Mouse (Mus musculus) lung, adult 18-20 months (tissue): Measurements from ENCODE around the gene Fbxl18.
A peak's percentile ranks its signal among the peaks of the same experiment; 100 is the strongest.
"Not testable (repeated sequence)": the region's sequence is repeated elsewhere in the genome, so short reads cannot be mapped to it uniquely, and the experiment has no call there.

ENCODE experiments used
- DNase-seq, 2 experiments: peaks; one replicate each; pipeline ENCODE4 v3.0.0; 2022; ENCODE audit warnings: mixed read lengths in 2 of 2

Fbxl18 gene

DNA sequence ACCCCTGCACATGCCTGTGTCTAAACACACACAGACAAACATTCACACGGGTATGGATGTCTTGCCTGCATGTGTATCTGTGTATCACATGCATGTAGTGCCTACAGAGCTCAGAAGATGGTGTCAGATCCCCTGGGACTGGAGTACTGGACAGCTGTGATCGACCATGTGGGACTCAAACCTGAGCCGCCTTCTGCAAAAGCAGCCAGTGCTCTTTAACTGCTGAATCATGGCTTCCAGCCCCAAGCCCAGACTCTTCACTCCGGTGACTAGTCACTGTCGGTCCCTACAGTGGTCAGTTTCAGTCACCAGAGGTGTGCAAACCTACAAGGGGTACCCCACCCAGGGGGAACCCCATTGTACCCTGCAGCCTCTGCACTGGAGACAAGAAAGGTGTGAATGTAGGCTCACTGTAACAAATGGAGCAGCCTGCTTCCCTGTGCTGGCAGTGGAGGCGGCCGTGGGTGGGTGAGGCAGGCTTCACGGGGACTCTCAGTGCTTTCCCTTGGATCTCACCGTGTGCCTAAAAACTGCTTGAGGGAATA is 3.9 kb upstream of the Fbxl18 start:
- no peak for DNase-seq

- DNase-seq: no peak
Observed at GRCm38 (mm10) chr5:142898316-142898715, 3.1 kb upstream of the Fbxl18 start.

- DNase-seq: peak in 1 of 2 experiments; percentile 35
Observed at GRCm38 (mm10) chr5:142897568-142898248, 2.5 kb upstream of the Fbxl18 start.

DNA sequence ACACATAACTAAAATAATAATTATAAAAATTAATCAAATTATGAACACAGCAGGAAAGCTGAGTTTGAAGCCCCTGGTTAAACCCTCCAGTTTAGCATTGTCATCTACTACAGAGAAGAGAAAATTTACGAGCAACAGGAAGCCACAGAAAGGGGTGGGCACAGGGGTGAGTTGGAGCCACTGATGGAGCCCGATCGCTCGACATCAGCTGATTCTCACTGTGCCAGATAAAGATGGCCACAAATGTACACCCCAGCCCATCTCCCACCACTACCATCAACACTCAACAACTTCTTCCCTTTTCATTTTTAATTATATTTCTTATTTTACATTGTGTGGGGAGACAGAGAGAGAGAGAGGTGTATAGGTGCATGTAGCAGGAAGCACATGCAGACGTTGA is 1.5 kb upstream of the Fbxl18 start:
- no peak for DNase-seq

DNA sequence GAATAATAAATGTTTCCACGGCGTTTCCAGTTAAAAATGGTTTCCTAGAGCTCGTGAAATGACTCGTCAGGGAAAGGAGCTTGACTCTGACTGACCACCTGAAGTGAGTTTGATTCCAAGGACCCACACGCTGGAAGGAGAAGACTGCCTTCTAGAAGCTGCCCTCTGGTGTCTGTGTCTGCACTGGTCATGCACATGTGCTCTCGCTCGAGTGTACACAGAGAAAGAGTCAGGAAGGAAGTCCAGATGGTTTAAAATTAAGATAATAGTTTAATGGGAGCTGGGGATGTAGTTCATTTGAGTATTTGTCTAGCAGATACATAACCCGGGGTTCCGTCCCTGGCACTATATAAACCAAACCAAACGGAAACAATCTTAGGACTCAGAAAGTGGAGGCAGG is 971 bp upstream of the Fbxl18 start:
- no peak for DNase-seq

DNA sequence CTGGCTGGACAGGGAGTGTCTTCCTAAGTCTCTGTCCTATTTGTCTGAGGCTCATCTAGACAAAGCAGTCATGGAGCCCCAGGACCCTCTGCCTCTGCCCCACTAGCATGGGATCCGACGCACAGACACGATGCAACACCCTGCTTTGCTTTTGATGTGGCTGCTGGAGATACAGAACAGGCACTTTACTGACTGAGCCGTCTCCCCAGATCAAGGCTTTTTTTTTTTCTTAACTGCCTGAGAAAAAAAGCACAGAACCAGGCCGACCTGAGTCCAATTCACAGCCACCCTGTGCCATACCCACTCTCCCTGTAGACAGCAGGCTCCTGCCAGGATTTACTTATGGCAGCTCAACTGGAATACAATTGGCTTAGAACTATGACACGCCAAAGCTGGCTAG is 3.8 kb downstream of the Fbxl18 start:
- DNase-seq: no peak

DNA sequence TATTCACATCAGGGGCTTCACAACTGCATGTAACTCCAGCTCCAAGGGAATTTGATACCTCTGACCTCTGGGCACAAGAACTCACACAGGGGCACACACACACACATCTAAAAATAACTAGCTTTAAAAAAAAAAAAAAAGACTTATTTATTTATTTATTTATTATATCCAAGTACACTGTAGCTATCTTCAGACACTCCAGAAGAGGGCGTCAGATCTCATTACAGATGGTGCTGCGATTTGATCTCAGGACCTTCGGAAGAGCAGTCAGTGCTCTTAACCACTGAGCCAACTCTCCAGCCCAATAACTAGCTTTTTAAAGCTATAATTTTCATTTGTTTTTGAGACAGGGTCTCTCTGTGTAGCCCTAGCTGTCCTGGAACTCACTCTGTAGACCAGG is 7.7 kb downstream of the Fbxl18 start:
- not testable (repeated sequence) for DNase-seq

DNA sequence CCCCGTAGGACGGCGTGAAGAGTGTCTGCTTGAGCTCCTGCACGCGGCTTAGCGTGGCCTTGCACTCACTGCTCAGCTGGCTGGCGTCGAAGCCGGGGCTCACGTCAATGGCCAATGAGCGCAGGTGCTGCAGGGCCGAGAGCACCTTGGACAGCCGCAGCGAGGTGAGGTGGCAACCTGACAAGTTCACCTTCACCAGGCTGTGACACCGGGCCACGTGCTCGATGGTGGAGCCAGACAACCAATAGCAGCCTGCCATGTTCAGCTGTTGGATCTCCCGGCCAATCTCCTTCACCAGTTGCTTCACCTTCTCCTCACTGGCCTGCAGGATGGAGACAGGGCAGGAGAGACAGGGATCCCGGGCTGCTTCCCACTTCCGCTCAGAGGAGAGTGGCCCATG is 8.5 kb downstream of the Fbxl18 start:
- no peak for DNase-seq

- DNase-seq: no peak
Observed at GRCm38 (mm10) chr5:142886181-142886580, 9.0 kb downstream of the Fbxl18 start.

GRCm38 (mm10) chr5:142882471-142882870 is 12.8 kb downstream of the Fbxl18 start:
- no peak for DNase-seq

GRCm38 (mm10) chr5:142881936-142882335 is 13.3 kb downstream of the Fbxl18 start:
- no peak for DNase-seq

DNA sequence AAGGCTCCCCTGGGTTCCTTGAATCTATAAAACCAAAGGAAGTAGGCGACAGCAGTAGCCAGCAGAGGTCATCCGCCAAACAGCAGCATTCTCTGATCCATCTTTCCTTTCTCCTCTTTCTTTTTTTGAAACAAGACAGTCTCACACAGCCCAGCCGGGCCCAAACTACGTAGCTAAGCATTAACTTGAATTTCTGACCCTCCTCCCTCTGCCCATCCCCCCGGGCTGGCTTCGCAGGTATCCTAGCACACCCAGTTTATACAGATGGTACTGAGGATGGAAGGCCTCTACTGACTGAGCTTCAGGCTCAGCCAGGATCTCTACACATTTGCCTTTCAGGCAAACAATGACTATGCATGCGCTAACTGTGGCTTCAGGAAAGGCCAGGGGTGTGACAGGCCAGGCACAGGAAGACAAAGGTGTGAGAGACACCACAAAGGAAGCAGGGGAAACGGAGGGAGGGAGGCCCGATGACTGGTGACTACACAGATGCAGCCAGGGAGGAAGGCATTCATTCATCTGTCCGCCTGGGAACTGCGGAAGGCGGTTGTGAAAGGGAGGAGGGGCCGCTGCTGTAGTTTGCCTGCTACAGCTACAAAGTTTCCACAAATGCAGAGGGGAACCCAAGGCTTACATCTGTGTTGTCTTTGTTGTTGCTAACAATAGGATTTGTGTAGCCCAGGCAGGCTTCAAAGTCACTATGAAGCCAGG is 14.3 kb downstream of the Fbxl18 start:
- DNase-seq: peak in 1 of 2 experiments; percentile 34

- no peak for DNase-seq
Observed at GRCm38 (mm10) chr5:142880246-142880645, 15.0 kb downstream of the Fbxl18 start.

DNA sequence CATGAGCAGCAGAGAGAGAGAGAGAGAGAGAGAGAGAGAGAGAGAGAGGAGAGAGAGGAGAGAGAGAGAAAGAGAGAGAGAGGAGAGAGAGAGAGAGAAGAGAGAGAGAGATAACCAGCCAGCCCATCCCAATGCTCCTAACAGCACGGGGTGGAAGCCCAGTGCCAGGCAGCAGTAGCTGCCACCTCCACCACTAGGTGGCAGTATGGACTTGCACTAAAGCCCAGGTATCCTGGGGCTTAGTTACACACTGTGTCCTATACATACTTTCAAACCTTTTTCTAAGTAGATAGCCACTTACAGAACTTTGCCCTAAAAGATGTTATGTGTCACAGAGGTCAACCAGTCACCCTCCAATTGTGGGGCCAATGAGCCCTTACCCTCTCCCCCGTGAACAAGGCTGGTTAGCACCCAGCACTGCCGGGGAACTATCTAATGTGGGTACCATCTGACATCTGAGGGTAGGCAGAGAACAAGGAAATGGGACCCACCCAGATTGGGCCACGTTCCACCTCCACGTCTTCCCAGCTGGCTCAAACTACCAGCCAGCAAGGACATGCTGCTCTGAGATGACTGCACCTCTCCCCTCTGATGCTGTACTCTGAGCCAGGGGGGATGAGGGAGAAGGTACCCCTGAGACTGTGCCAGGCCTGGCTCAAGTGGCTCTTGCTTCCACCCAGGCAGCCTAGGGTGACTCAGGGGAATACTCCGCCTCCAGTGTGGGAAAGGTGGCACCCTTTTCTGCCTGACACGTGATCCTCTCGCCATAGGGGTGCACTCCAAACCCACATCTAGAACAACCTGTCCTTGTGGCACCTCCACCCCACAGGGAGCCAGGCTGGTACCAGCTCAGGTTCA is 15.7 kb downstream of the Fbxl18 start:
- DNase-seq: peak; percentile 66 to 79

GRCm38 (mm10) chr5:142878570-142878969 is 16.7 kb downstream of the Fbxl18 start:
- no peak for DNase-seq

GRCm38 (mm10) chr5:142877337-142878280 is 17.6 kb downstream of the Fbxl18 start:
- DNase-seq: peak; percentile 75 to 80

DNA sequence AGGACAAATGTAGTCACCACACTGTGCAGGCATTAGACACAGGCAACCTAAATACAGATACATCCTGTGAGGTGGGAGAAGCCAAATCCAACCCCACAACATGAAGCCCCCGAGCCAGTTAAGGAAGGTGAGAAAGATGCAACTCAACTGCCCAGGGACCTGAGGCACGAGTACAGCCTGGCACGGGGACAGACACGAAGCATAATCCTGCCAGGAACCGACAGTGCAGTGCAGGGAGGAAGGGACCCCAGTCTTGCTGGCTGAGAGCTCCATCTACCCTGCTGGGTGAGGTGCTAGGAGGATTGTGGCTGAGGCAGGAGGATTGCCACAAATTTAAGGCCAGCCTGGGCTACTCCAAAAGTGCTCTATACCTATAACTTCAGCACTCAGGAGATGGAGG is 18.3 kb downstream of the Fbxl18 start:
- DNase-seq: no peak

GRCm38 (mm10) chr5:142875513-142875905 is 19.7 kb downstream of the Fbxl18 start:
- DNase-seq: no peak

- no peak for DNase-seq
Observed at GRCm38 (mm10) chr5:142874791-142875512, 20.3 kb downstream of the Fbxl18 start.

- no peak for DNase-seq
Observed at GRCm38 (mm10) chr5:142873718-142874117, 21.5 kb downstream of the Fbxl18 start.

DNA sequence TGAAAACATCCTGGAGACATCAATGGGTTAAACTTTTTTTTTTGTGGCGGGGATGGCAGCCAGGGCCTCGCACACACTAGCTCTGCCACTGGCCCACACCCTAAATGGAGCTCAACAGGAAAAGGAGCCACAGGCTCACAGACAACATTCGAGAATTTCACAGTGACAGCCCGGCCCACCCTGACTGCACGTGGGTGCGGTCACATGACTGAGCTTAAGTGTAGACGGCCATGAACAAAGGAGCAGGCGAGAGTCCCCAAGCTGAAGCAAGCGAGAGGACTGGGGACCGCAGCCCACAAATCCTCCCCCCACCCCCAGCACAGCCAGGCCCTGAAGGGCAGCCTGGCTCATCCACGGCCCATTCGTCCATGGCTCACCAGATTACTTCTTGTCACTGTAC is 23.5 kb downstream of the Fbxl18 start:
- DNase-seq: no peak
